Mouse (Mus musculus): ENCODE results near the gene Filip1l.

- no peak for TF ChIP-seq CTCF (IDR thresholded peaks at IDR 0.05; ENCODE audit: control insufficient read depth, insufficient read depth, low read length)
- no peak for TF ChIP-seq POLR2A (IDR thresholded peaks at IDR 0.05; ENCODE audit: borderline replicate concordance, control insufficient read depth, low read depth, low read length)
Observed at GRCm38 (mm10) chr16:57455573-57455972, 102.7 kb downstream of the Filip1l start.
